Mouse (Mus musculus): Measurements from ENCODE around the gene Fgfr2. TPM values are rescaled to one million over a fixed set of nuclear protein-coding genes. Genes with fewer than 3 reads are reported as not detected.
"Not testable (repeated sequence)": the region's sequence is repeated elsewhere in the genome, so short reads cannot be mapped to it uniquely, and the experiment has no call there.

Gene Fgfr2
- polyA plus RNA-seq, 1 experiment from 2014 or later, result 24.1 TPM

DNA sequence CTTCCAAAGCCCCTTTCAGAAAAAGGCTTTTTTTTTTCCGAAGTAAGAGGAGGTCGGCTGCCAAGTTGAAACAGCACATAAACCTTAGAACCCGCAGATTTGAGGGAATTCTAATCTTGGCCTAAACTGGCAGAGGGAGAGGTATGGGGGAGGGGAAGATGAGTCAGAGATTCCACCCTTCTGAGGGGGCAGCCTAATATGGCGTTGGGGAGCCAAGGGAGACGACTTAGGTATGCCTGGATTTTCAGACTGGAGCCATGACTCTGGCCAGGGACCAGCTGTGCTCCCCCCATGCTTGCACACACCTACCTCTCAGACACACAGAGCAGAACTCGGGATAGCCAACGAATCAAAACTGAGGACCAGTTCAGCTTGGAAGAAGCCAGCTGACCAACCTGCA, 2979.8 kb downstream of the Fgfr2 start:
- 68% methylated on average over 7 of the region's 7 CpGs for WGBS
- no peak for ATAC-seq
- H3K4me2 ChIP-seq (ENCODE audit: low read length), result no peak overlapping the region

GRCm38 (mm10) chr7:130141088-130141873, 2981.9 kb downstream of the Fgfr2 start:
- no peak overlapping the region for H3K9ac ChIP-seq (ENCODE audit: low read depth, low read length)
- no peak overlapping the region for H3K27ac ChIP-seq (ENCODE audit: low read depth, low read length)
- no peak overlapping the region for H3K4me3 ChIP-seq (ENCODE audit: low read length)
- H3K36me3 ChIP-seq (ENCODE audit: control insufficient read depth, insufficient read depth, low read length), result no peaks in the 10 kb centered on the region
- WGBS, result 77% methylated on average over 3 of the region's 3 CpGs
- ATAC-seq, result no peak
- H3K27me3 ChIP-seq (replicated peaks; ENCODE audit: control insufficient read depth, insufficient read depth, low read length), result no peaks in the 10 kb centered on the region; the same call in 1 of the 2 replicates
- no peaks in the 10 kb centered on the region for H3K9me3 ChIP-seq (ENCODE audit: control insufficient read depth, low read length)
- H3K4me2 ChIP-seq (ENCODE audit: low read length), result no peak overlapping the region
- no peaks in the 10 kb centered on the region for H3K4me1 ChIP-seq (ENCODE audit: control insufficient read depth, insufficient read depth, low read depth, low read length)

More for the DNA sequence above, 2979.8 kb downstream of the Fgfr2 start:
- H3K27me3 ChIP-seq (replicated peaks; ENCODE audit: control insufficient read depth, insufficient read depth, low read length), result no peaks in the 10 kb centered on the region; the same call in 1 of the 2 replicates
- no peaks in the 10 kb centered on the region for H3K36me3 ChIP-seq (ENCODE audit: control insufficient read depth, insufficient read depth, low read length)
- no peak overlapping the region for H3K4me3 ChIP-seq (ENCODE audit: low read length)
- no peaks in the 10 kb centered on the region for H3K9me3 ChIP-seq (ENCODE audit: control insufficient read depth, low read length)
- no peak overlapping the region for H3K27ac ChIP-seq (ENCODE audit: low read depth, low read length)
- H3K9ac ChIP-seq (ENCODE audit: low read depth, low read length), result no peak overlapping the region
- no peaks in the 10 kb centered on the region for H3K4me1 ChIP-seq (ENCODE audit: control insufficient read depth, insufficient read depth, low read depth, low read length)

- no peak for ATAC-seq
- no peak overlapping the region for H3K4me3 ChIP-seq (ENCODE audit: low read length)
- no peaks in the 10 kb centered on the region for H3K36me3 ChIP-seq (ENCODE audit: control insufficient read depth, insufficient read depth, low read length)
- no peaks in the 10 kb centered on the region for H3K9me3 ChIP-seq (ENCODE audit: control insufficient read depth, low read length)
- no peak overlapping the region for H3K9ac ChIP-seq (ENCODE audit: low read depth, low read length)
- H3K27me3 ChIP-seq (replicated peaks; ENCODE audit: control insufficient read depth, insufficient read depth, low read length), result no peaks in the 10 kb centered on the region
- no peak overlapping the region for H3K27ac ChIP-seq (ENCODE audit: low read depth, low read length)
- peaks cover 4% of the 10 kb centered on the region for H3K4me1 ChIP-seq (ENCODE audit: control insufficient read depth, insufficient read depth, low read depth, low read length)
- WGBS, result 48% methylated on average over 3 of the region's 3 CpGs
- H3K4me2 ChIP-seq (ENCODE audit: low read length), result no peak overlapping the region
Observed at GRCm38 (mm10) chr7:130134924-130135365, 2988.2 kb downstream of the Fgfr2 start.

DNA sequence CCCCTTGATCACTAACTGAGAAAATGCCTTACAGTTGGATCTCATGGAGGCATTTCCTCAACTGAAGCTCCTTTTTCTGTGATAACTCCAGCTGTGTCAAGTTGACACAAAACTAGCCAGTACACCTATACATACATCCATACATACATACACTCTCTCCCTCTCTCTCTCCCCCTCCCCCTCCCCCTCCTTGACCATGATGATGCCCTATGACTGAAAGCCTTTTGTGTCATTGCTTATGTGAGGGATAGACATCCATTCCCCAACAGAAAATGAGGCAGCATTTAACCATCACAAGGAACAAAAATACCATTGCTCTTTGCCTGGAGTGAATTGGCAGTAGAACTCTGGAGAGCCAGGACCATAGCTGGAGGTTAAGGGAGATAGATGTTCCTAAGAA, 2988.7 kb downstream of the Fgfr2 start:
- not testable (repeated sequence) for ATAC-seq; H3K4me1 ChIP-seq (ENCODE audit: control insufficient read depth, insufficient read depth, low read depth, low read length); H3K4me3 ChIP-seq (ENCODE audit: low read length); H3K27ac ChIP-seq (ENCODE audit: low read depth, low read length); H3K27me3 ChIP-seq (replicated peaks; ENCODE audit: control insufficient read depth, insufficient read depth, low read length); H3K4me2 ChIP-seq (ENCODE audit: low read length); H3K36me3 ChIP-seq (ENCODE audit: control insufficient read depth, insufficient read depth, low read length); H3K9ac ChIP-seq (ENCODE audit: low read depth, low read length); H3K9me3 ChIP-seq (ENCODE audit: control insufficient read depth, low read length)

GRCm38 (mm10) chr7:130130226-130130625, 2992.9 kb downstream of the Fgfr2 start:
- no peaks in the 10 kb centered on the region for H3K27me3 ChIP-seq (replicated peaks; ENCODE audit: control insufficient read depth, insufficient read depth, low read length)
- no peaks in the 10 kb centered on the region for H3K36me3 ChIP-seq (ENCODE audit: control insufficient read depth, insufficient read depth, low read length)
- no peaks in the 10 kb centered on the region for H3K9me3 ChIP-seq (ENCODE audit: control insufficient read depth, low read length)
- 77% methylated on average over 5 of the region's 5 CpGs for WGBS
- H3K4me1 ChIP-seq (ENCODE audit: control insufficient read depth, insufficient read depth, low read depth, low read length), result peaks cover 9% of the 10 kb centered on the region
- H3K9ac ChIP-seq (ENCODE audit: low read depth, low read length), result no peak overlapping the region
- no peak overlapping the region for H3K27ac ChIP-seq (ENCODE audit: low read depth, low read length)
- ATAC-seq, result no peak
- no peak overlapping the region for H3K4me2 ChIP-seq (ENCODE audit: low read length)
- H3K4me3 ChIP-seq (ENCODE audit: low read length), result no peak overlapping the region

DNA sequence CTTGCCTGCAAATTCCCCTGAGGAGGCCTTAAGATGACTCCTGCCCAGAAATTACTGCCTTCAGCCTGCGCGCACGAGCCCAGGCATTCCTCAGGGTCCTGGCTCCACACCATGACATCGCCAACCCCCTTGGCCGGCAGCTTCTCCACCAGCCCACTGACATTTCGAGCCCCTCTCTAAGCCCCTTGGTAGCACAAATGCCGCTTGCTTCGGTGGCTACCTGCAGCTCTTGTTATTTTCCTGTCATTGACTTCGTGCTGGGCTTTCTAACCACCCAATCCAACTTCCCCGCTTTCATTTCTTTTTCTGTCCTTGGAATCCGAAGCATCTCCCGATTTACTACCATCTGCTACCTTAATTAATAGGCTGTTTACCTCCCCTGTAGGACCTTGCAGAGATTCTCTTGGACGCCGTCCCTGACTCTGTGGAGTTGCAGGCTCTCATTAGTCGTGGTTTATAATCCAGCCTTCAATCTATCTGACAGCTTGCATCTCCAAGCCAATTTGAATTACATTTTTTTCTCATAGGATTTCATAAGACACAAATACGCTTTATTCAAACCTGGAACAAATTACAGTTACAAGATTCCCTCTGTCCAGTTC, 2993.7 kb downstream of the Fgfr2 start:
- Histone ChIP-seq H3K27me3 (replicated peaks; ENCODE audit: control insufficient read depth, insufficient read depth, low read length) (no peaks in the 10 kb centered on the region), H3K9me3 (ENCODE audit: control insufficient read depth, low read length) (no peaks in the 10 kb centered on the region), H3K4me1 (ENCODE audit: control insufficient read depth, insufficient read depth, low read depth, low read length) (peaks cover 9% of the 10 kb centered on the region), H3K27ac (ENCODE audit: low read depth, low read length) (peak overlapping the region; percentile 41), H3K4me3 (ENCODE audit: low read length) (no peak overlapping the region), H3K4me2 (ENCODE audit: low read length) (peak overlapping the region; percentile 41), H3K9ac (ENCODE audit: low read depth, low read length) (0 out of 2 replicates have a peak overlapping the region, but pooled peaks have one; percentile 28), H3K36me3 (ENCODE audit: control insufficient read depth, insufficient read depth, low read length) (no peaks in the 10 kb centered on the region)
- WGBS, result 14% methylated on average over 16 of the region's 16 CpGs
- peak; percentile 64; the same call in 1 of the 2 replicates for ATAC-seq

DNA sequence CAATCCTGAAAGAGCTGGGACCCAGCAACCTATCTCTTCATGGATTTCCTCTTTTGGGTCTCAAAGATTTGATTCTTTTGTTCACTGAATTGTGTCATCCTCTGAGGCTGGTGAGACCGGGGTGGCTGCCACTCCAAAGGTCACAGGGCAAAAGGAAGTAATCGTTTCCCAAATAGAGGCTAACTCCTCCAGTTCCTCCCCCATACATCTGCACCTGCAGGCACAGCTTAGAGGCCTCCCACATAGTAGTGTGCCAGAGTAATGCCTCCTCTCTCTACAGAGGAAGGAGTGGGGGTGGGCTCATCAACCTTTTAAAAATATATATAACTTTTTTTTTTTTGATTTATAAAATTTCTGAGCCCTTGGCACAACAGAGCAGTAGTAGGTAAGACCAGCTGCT, 3001.6 kb downstream of the Fgfr2 start:
- Histone ChIP-seq H3K9ac (ENCODE audit: low read depth, low read length) (no peak overlapping the region), H3K36me3 (ENCODE audit: control insufficient read depth, insufficient read depth, low read length) (no peaks in the 10 kb centered on the region), H3K4me1 (ENCODE audit: control insufficient read depth, insufficient read depth, low read depth, low read length) (no peaks in the 10 kb centered on the region), H3K27ac (ENCODE audit: low read depth, low read length) (no peak overlapping the region), H3K9me3 (ENCODE audit: control insufficient read depth, low read length) (no peaks in the 10 kb centered on the region), H3K27me3 (replicated peaks; ENCODE audit: control insufficient read depth, insufficient read depth, low read length) (no peaks in the 10 kb centered on the region), H3K4me3 (ENCODE audit: low read length) (no peak overlapping the region), H3K4me2 (ENCODE audit: low read length) (no peak overlapping the region)
- 12% methylated on average over 2 of the region's 2 CpGs for WGBS
- ATAC-seq, result no peak

- Histone ChIP-seq H3K4me2 (ENCODE audit: low read length) (no peak overlapping the region), H3K4me1 (ENCODE audit: control insufficient read depth, insufficient read depth, low read depth, low read length) (no peaks in the 10 kb centered on the region), H3K27ac (ENCODE audit: low read depth, low read length) (no peak overlapping the region), H3K9ac (ENCODE audit: low read depth, low read length) (no peak overlapping the region), H3K36me3 (ENCODE audit: control insufficient read depth, insufficient read depth, low read length) (no peaks in the 10 kb centered on the region), H3K4me3 (ENCODE audit: low read length) (no peak overlapping the region), H3K9me3 (ENCODE audit: control insufficient read depth, low read length) (no peaks in the 10 kb centered on the region), H3K27me3 (replicated peaks; ENCODE audit: control insufficient read depth, insufficient read depth, low read length) (no peaks in the 10 kb centered on the region)
- WGBS, result 58% methylated on average over 6 of the region's 6 CpGs
- ATAC-seq, result 0 out of 2 replicates have a peak, but pooled peaks have one; percentile 37
Observed at GRCm38 (mm10) chr7:130119466-130119865, 3003.7 kb downstream of the Fgfr2 start.

DNA sequence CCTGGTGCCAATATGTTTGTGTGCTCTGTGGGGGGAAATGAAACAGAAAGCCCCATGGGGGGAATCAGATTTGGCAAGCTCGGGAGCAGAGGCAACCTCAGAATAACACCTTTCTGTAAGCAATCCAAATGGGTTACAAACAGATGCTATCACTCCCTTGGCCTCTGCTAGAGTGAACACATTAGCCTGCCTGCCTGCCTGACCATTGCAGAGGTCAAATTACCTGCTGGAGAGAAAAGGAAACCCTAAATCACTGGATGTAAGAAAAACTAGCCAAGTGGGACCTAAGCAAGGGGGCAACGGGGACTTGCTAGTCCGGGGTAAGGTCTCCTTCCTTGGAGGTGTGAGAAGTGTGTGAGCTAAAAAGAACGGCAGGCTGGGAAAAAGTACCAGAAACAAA, 3004.4 kb downstream of the Fgfr2 start:
- H3K36me3 ChIP-seq (ENCODE audit: control insufficient read depth, insufficient read depth, low read length), result no peaks in the 10 kb centered on the region
- H3K9me3 ChIP-seq (ENCODE audit: control insufficient read depth, low read length), result no peaks in the 10 kb centered on the region
- no peak overlapping the region for H3K4me2 ChIP-seq (ENCODE audit: low read length)
- no peak overlapping the region for H3K9ac ChIP-seq (ENCODE audit: low read depth, low read length)
- ATAC-seq, result no peak
- H3K4me1 ChIP-seq (ENCODE audit: control insufficient read depth, insufficient read depth, low read depth, low read length), result no peaks in the 10 kb centered on the region
- H3K27ac ChIP-seq (ENCODE audit: low read depth, low read length), result no peak overlapping the region
- 53% methylated on average over 4 of the region's 4 CpGs for WGBS
- H3K27me3 ChIP-seq (replicated peaks; ENCODE audit: control insufficient read depth, insufficient read depth, low read length), result no peaks in the 10 kb centered on the region
- no peak overlapping the region for H3K4me3 ChIP-seq (ENCODE audit: low read length)
